Mouse (Mus musculus) liver, adult 2 months (tissue): ENCODE results near the gene Rrbp1. TPM values are rescaled to one million over a fixed set of nuclear protein-coding genes. Genes with fewer than 3 reads are reported as not detected.

Experiments used
- DNase-seq: peaks from one replicate; pipeline ENCODE4 v3.0.0-alpha.2; 2011; ENCODE audit warnings: low read depth, low spot score; ENCODE audit errors: extremely low read depth
- H3K27ac ChIP-seq: fragments of 200-500 bp; replicated peaks from 2 replicates; pipeline ENCODE4 v1.5.1; 2012; ENCODE audit warnings: low read depth, mild to moderate bottlenecking, control low read depth, inconsistent platforms, low read length; ENCODE audit not compliant: insufficient read depth
- H3K27me3 ChIP-seq: fragments of 200-500 bp; 2 replicates; pipeline ENCODE4 v1.6.1; 2012; ENCODE audit warnings: mild to moderate bottlenecking, moderate library complexity, low read length, inconsistent platforms; ENCODE audit not compliant: control insufficient read depth, insufficient read depth
- H3K36me3 ChIP-seq: fragments of 200-500 bp; 2 replicates; pipeline ENCODE4 v1.6.1; 2012; ENCODE audit warnings: low read length, inconsistent platforms; ENCODE audit not compliant: control insufficient read depth, insufficient read depth
- H3K4me1 ChIP-seq: fragments of 200-500 bp; 2 replicates; pipeline ENCODE4 v1.6.1; 2011; ENCODE audit warnings: low read length; ENCODE audit not compliant: control insufficient read depth, insufficient read depth
- H3K4me3 ChIP-seq: fragments of 200-500 bp; 2 replicates; pipeline ENCODE4 v1.5.1; 2011; ENCODE audit warnings: low read depth, mild to moderate bottlenecking, control low read depth, low read length, moderate library complexity; ENCODE audit not compliant: insufficient read depth
- H3K79me2 ChIP-seq: fragments of 200-500 bp; 2 replicates; pipeline ENCODE4 v1.6.1; 2012; ENCODE audit warnings: inconsistent platforms, mild to moderate bottlenecking, low read length, moderate library complexity; ENCODE audit not compliant: control insufficient read depth, insufficient read depth
- H3K9ac ChIP-seq: fragments of 200-500 bp; 2 replicates; pipeline ENCODE4 v1.6.1; 2012; ENCODE audit warnings: low read depth, mild to moderate bottlenecking, control low read depth, inconsistent platforms, low read length
- CTCF ChIP-seq: fragments of 200-500 bp; IDR thresholded peaks from 2 replicates; pipeline ENCODE4 v1.5.1; 2011; ENCODE audit warnings: low read depth, low read length, control low read depth
- POLR2A ChIP-seq: fragments of 200-500 bp; IDR thresholded peaks from 2 replicates; pipeline ENCODE4 v1.6.1; 2011; ENCODE audit warnings: low read length, control low read depth; ENCODE audit not compliant: insufficient read depth; ENCODE audit errors: extremely low read depth
- WGBS: fragments of 180-500 bp; shearing (Covaris S2); methylation state at CpG from one replicate; pipeline ENCODE4 v1.1.7; 2018; 5-methylcytosine and 5-hydroxymethylcytosine counted together
- polyA plus RNA-seq: library from polyadenylated mRNA; depleted of rRNA; stranded (reverse); fragments of >200 nt; gene quantifications from 2 replicates; pipeline ENCODE4 v1.2.3, GENCODE M21; 2012
- total RNA-seq: library from RNA; depleted of rRNA; stranded (reverse); fragments of >200 nt; gene quantifications from 2 replicates; pipeline ENCODE4 v1.2.3, GENCODE M21; 2014

The Rrbp1 gene
- total and polyA plus RNA-seq, 2 experiments = 109 to 141 TPM

DNA sequence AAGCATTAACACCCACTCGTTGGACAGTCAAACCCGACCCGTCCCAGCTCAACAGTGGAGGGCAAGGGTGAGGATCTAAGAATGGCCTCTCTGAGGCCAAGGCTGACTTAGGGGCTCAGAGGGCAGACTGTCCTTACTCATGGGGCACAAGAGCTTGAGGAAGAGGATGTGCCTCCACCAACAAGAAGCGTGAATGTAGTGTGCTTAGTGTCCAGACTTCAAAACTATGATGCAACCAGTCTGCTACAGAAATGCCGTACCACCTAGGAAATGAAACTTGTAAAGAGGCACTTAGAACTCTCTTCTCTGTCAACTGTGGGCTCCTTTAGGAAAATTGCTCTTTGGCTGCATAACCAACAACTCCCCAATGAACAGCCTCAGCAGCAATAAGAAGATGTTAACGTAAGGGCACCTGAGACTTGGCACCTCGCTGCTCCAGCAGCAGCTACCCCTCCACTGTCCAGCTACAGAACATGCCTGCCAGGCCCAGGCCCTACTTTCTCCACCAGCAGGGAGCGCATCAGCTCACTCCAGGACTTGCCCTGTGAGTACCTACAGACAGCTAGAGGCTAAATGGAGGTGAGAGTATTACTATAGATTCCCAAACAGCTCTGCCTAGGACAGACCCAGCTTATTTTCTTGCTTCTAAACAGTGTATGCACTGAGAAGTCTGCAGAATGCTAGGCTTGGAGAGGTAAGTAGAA is 32.5 kb downstream of the Rrbp1 start:
- TF ChIP-seq CTCF (peak; percentile 42), POLR2A (no peak)
- WGBS = 60% methylated on average over 8 of the region's 8 CpGs
- peaks cover 34% of the 10 kb centered on the region; the same call in 1 of the 2 replicates for H3K79me2 ChIP-seq
- no peak for DNase-seq
- peaks cover 23% of the 10 kb centered on the region for H3K36me3 ChIP-seq
- H3K9ac ChIP-seq = no peak overlapping the region
- no peaks in the 10 kb centered on the region for H3K27me3 ChIP-seq
- no peak overlapping the region for H3K27ac ChIP-seq
- no peak overlapping the region for H3K4me3 ChIP-seq
- H3K4me1 ChIP-seq = peaks cover 3% of the 10 kb centered on the region

DNA sequence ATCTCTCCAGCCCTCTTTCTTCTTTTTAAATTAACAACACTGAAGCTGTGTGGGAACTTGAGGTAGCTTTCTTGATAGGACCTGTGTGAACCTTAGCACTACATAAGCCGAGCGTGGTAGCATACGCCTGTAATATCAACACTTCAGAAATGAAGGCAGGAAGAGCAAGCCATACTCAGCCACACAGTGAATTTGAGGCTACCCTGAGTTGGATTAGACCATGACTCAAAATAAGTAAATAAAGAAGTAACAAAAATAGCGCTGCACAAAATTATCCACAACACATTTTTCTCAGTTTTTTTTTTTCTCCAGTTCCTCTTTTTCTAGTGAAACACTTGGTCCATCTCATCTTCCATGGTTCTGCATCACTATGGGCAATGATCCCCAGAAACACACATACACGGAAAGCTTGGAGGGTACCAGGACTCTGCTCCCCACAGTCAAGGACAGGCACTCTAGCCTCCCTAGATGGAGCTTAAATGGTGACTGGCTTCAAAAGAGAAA is 35.9 kb downstream of the Rrbp1 start:
- Histone ChIP-seq H3K9ac (no peak overlapping the region), H3K36me3 (peaks cover 49% of the 10 kb centered on the region), H3K79me2 (peaks cover 18% of the 10 kb centered on the region; the same call in 1 of the 2 replicates), H3K4me1 (no peaks in the 10 kb centered on the region; the same call in 1 of the 2 replicates), H3K27me3 (no peaks in the 10 kb centered on the region), H3K27ac (no peak overlapping the region), H3K4me3 (no peak overlapping the region)
- no peak for DNase-seq
- TF ChIP-seq CTCF (no peak), POLR2A (no peak)
- WGBS = 88% methylated on average over 5 of the region's 5 CpGs

DNA sequence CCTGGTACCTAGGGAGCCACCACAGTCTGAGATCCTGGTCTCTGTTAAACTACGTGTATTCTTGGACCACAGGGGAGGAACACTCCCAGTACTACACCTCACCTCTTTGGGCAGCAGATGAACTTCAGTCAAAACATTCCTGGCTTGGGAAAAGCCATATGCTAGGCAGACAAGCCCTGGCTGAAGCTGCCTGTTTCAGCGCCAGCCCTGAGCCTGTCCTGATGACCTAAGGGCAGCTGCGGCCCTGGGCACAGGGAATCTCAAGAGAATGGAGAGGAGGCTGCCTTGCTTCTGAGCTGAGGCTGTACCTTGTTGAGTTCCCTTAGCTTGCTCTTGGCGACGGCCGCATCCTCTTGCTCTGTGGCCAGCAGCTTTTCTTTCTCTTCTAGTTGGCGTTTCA is 37.9 kb downstream of the Rrbp1 start:
- no peaks in the 10 kb centered on the region for H3K4me1 ChIP-seq
- H3K36me3 ChIP-seq = peaks cover 67% of the 10 kb centered on the region
- H3K27ac ChIP-seq = no peak overlapping the region
- no peak for DNase-seq
- H3K79me2 ChIP-seq = peaks cover 9% of the 10 kb centered on the region; the same call in 1 of the 2 replicates
- H3K4me3 ChIP-seq = no peak overlapping the region
- 81% methylated on average over 7 of the region's 7 CpGs for WGBS
- TF ChIP-seq CTCF = no peak
- no peak for TF ChIP-seq POLR2A
- no peaks in the 10 kb centered on the region for H3K27me3 ChIP-seq
- H3K9ac ChIP-seq = no peak overlapping the region

DNA sequence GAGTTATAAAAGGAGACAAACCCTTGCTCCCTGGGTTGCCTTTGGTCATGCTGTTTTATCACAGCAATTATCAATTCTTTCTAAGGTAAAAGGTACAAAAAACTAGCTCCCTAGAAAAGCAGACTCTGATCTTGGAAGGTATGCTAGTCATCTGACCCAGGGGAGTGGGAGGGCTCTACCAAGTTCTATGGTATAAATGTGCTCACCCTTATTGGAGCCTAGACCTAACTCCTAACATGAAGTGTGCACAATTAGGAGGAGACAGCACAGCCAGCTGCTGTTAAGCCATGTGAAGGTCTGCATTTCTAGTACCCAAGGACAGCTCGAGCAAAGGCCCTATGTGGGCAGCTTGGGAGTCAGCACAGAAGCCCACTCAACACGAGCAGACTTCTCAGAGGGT is 39.2 kb downstream of the Rrbp1 start:
- Histone ChIP-seq H3K79me2 (peaks cover 9% of the 10 kb centered on the region; the same call in 1 of the 2 replicates), H3K4me1 (no peaks in the 10 kb centered on the region), H3K9ac (no peak overlapping the region), H3K36me3 (peaks cover 79% of the 10 kb centered on the region), H3K27me3 (no peaks in the 10 kb centered on the region), H3K4me3 (no peak overlapping the region), H3K27ac (no peak overlapping the region)
- no peak for DNase-seq
- no peak for TF ChIP-seq CTCF
- TF ChIP-seq POLR2A = no peak
- WGBS = 87% methylated on average over 2 of the region's 2 CpGs

DNA sequence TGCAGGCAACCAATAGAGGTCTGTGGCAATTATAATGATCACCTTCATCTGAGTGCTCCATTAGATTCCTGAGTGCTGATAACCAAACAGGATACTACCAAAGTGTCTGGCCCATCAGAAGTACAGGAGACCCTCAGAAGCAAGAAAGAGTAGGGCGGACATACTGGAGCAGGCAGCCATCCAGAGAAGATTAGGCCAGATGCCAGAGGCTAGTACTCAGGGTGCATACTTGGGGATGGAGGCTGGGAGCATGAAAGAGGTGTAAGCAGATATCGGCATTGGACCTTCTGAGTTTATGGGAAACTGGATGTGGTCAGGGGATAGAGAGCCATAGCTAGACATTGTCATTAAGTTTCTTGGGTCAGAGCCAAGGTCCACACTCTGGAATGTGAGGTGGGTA is 40.2 kb downstream of the Rrbp1 start:
- no peaks in the 10 kb centered on the region for H3K4me1 ChIP-seq
- no peak overlapping the region for H3K27ac ChIP-seq
- H3K36me3 ChIP-seq = peaks cover 86% of the 10 kb centered on the region
- H3K79me2 ChIP-seq = peaks cover 9% of the 10 kb centered on the region; the same call in 1 of the 2 replicates
- no peak overlapping the region for H3K4me3 ChIP-seq
- H3K27me3 ChIP-seq = no peaks in the 10 kb centered on the region
- no peak overlapping the region for H3K9ac ChIP-seq
- TF ChIP-seq POLR2A = no peak
- TF ChIP-seq CTCF = no peak
- WGBS = 88% methylated on average over 2 of the region's 2 CpGs
- no peak for DNase-seq

DNA sequence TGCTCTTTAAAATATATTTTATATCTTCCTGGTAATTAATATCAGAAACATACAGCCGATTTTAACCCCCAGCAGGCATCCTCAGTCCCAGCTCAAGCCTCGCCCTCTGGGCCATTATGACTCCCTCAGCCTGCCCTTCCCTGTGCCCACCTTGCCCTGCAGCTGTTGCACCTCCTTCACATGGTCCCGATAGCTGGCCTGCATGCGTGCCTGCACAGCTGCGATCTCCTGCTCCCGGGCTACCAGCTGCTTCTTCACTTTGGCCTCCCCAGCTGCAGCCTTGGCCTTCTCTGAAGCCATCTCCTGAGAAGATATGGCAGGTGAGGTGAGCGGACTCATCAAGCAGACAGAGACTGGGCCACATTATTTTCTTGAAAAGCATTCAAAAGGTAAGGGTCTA is 41.8 kb downstream of the Rrbp1 start:
- Histone ChIP-seq H3K79me2 (peaks cover 11% of the 10 kb centered on the region; the same call in 1 of the 2 replicates), H3K9ac (no peak overlapping the region), H3K36me3 (peaks cover 93% of the 10 kb centered on the region), H3K4me3 (no peak overlapping the region), H3K4me1 (no peaks in the 10 kb centered on the region), H3K27ac (no peak overlapping the region), H3K27me3 (no peaks in the 10 kb centered on the region)
- 94% methylated on average over 7 of the region's 7 CpGs for whole genome bisulfite sequencing
- DNase-seq = no peak
- TF ChIP-seq POLR2A = no peak
- TF ChIP-seq CTCF = no peak
